Mouse (Mus musculus) neural tube, embryonic 14.5 days (tissue): Measurements from ENCODE around the gene Phc2. TPM values are rescaled to one million over a fixed set of nuclear protein-coding genes. Genes with fewer than 3 reads are reported as not detected.
"Not testable (repeated sequence)": the region's sequence is repeated elsewhere in the genome, so short reads cannot be mapped to it uniquely, and the experiment has no call there.

Source experiments
- ATAC-seq: fragments of 200-750 bp; cut with Nextera tagmentation; 2 replicates; pipeline ENCODE4 v1.8.0; 2017; ENCODE audit warnings: low read depth, mild to moderate bottlenecking, moderate TSS enrichment, moderate library complexity
- H3K27ac ChIP-seq: fragments of 300-500 bp; sonication (generic); 2 replicates; pipeline ENCODE4 v1.5.1; 2014; ENCODE audit warnings: low read depth, mild to moderate bottlenecking, control low read depth, low read length, moderate library complexity, mixed read lengths
- H3K27me3 ChIP-seq: fragments of 300-500 bp; sonication (generic); 2 replicates; pipeline ENCODE4 v1.6.1; 2014; ENCODE audit warnings: low read length; ENCODE audit not compliant: control insufficient read depth, insufficient read depth
- H3K36me3 ChIP-seq: fragments of 300-500 bp; sonication (generic); 2 replicates; pipeline ENCODE4 v1.6.1; 2014; ENCODE audit warnings: low read length, mixed read lengths; ENCODE audit not compliant: control insufficient read depth, insufficient read depth
- H3K4me1 ChIP-seq: fragments of 300-500 bp; sonication (generic); 2 replicates; pipeline ENCODE4 v1.6.1; 2014; ENCODE audit warnings: low read length; ENCODE audit not compliant: control insufficient read depth, insufficient read depth
- H3K4me2 ChIP-seq: fragments of 300-500 bp; sonication (generic); 2 replicates; pipeline ENCODE4 v1.6.1; 2014; ENCODE audit warnings: mild to moderate bottlenecking, low read depth, low read length, control low read depth
- H3K4me3 ChIP-seq: fragments of 300-500 bp; sonication (generic); 2 replicates; pipeline ENCODE4 v1.5.1; 2014; ENCODE audit warnings: low read depth, low read length, control low read depth, mixed read lengths
- H3K9ac ChIP-seq: fragments of 300-500 bp; sonication (generic); replicated peaks from 2 replicates; pipeline ENCODE4 v1.6.1; 2014; ENCODE audit warnings: low read depth, mild to moderate bottlenecking, control low read depth, low read length, mixed read lengths
- H3K9me3 ChIP-seq: fragments of 300-500 bp; sonication (generic); 2 replicates; pipeline ENCODE4 v1.6.1; 2016; ENCODE audit warnings: low read length; ENCODE audit not compliant: control insufficient read depth
- WGBS: fragments of 180-500 bp; shearing (Covaris S2); extraction: QIAGEN DNeasy Blood & Tissue Kit; methylation state at CpG from one replicate; pipeline ENCODE4 v1.1.7; 2014; 5-methylcytosine and 5-hydroxymethylcytosine counted together
- polyA plus RNA-seq: library from polyadenylated mRNA; unstranded; fragments of >200 nt; fragmentation: Nextera tagmentation; extraction: Ambion mirVana; gene quantifications from 2 replicates; pipeline ENCODE4 v1.2.1, GENCODE M21; 2014

Gene Phc2
- 31.9 and 48.8 TPM in 2 replicates for polyA plus RNA-seq

GRCm38 (mm10) chr4:128654505-128655381 is at the start of gene Phc2:
Gene Phc2 (plus strand): TSS chr4:128654702.
- Histone ChIP-seq H3K9me3 (no peaks in the 10 kb centered on the region), H3K9ac (peak within 1 kb of the TSS; percentile 89), H3K4me2 (peak within 1 kb of the TSS; percentile 77), H3K36me3 (no peaks in the 10 kb centered on the region), H3K4me1 (peaks cover 39% of the 10 kb centered on the region), H3K27ac (peak within 1 kb of the TSS; percentile 91), H3K4me3 (peak within 1 kb of the TSS; percentile 75), H3K27me3 (no peaks in the 10 kb centered on the region)
- ATAC-seq: peak; percentile 96
- WGBS: under 1% methylated on average over 68 of the region's 85 CpGs

DNA sequence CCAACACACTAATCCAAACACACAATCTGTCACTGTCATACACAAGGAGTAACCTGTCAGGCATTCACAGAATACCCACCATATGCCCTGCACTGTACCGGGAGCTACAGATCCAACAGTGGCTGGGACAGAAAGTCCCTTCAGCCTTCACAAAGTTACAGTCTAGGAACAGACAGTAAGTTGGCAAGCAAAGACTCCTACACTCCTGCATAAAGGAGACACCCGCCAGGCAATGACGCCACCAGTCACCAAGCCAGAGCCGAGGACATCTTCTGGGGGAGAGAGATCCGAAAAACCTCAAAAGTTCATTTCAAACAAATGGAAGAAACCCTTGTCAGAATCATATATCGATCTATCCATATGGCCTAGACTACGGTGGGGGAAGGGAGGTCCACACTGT is 47.9 kb upstream of the Phc2 start:
- no peak for ATAC-seq
- Histone ChIP-seq H3K9ac (no peak overlapping the region), H3K4me3 (no peak overlapping the region), H3K27me3 (no peaks in the 10 kb centered on the region), H3K4me2 (no peak overlapping the region), H3K27ac (no peak overlapping the region), H3K36me3 (peaks cover 5% of the 10 kb centered on the region; the same call in 1 of the 2 replicates), H3K9me3 (no peaks in the 10 kb centered on the region), H3K4me1 (peaks cover 13% of the 10 kb centered on the region; the same call in 1 of the 2 replicates)
- WGBS: 98% methylated on average over 7 of the region's 7 CpGs

DNA sequence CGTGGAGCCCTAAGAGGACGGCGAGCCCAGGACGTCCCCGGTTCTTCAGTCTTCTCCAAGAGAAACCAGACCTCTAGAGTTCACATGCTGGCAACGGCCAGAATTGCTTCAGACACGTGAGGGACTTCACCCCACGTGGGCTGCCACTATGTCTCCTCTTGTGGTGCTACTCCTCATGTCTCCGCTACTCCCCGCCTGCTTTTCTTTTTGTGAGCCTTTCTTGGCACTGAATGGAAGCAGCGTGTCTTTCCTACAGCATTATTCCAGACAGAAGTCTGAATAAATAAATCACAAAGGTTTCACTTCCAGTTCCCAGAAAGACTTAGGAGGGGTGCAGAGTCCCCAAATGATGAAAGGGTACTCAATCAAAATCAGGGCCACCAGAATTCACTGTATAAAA is 46.8 kb upstream of the Phc2 start:
- H3K4me2 ChIP-seq: no peak overlapping the region
- WGBS: 76% methylated on average over 11 of the region's 11 CpGs
- H3K4me3 ChIP-seq: no peak overlapping the region
- H3K9me3 ChIP-seq: no peaks in the 10 kb centered on the region
- H3K36me3 ChIP-seq: peaks cover 5% of the 10 kb centered on the region; the same call in 1 of the 2 replicates
- no peak overlapping the region for H3K27ac ChIP-seq
- no peak for ATAC-seq
- H3K27me3 ChIP-seq: no peaks in the 10 kb centered on the region
- peaks cover 13% of the 10 kb centered on the region; the same call in 1 of the 2 replicates for H3K4me1 ChIP-seq
- H3K9ac ChIP-seq: no peak overlapping the region

- Histone ChIP-seq H3K27ac (no peak overlapping the region), H3K4me3 (peak overlapping the region; percentile 40), H3K9me3 (no peaks in the 10 kb centered on the region), H3K9ac (peak overlapping the region; percentile 41; the same call in 1 of the 2 replicates), H3K36me3 (no peaks in the 10 kb centered on the region), H3K27me3 (no peaks in the 10 kb centered on the region), H3K4me1 (peaks cover 13% of the 10 kb centered on the region; the same call in 1 of the 2 replicates), H3K4me2 (peak overlapping the region; percentile 66)
- WGBS: 11% methylated on average over 25 of the region's 27 CpGs
- no peak for ATAC-seq
Measured at GRCm38 (mm10) chr4:128609276-128609924, 45.1 kb upstream of the Phc2 start.

DNA sequence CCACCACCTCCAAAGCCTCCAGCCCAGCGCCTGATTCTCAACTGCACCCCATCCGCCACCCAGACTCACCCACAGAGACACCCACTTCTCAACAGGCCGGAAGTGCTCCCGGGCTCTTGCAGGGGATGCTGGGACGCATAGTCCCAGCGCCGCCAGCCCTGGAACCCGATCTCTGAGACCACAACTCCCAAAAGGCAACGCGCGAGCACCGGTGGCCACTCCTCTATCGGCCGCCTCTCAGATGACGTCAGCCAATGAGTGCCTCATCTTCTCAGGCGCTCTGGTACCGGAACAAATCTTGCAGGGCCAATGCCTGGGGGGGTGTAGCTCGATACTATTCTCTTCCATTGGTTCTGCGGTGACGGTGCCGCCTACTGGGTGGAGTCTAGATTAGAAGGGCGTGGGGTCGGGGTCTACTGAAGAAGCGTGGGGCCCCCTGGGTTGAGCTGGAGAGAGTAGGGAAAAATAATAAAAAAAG is 44.5 kb upstream of the Phc2 start, which contains the start of gene Zscan20:
TSS of gene Zscan20 (minus strand) at position 174 of the 478 bp plus-strand sequence.
- H3K27me3 ChIP-seq: no peaks in the 10 kb centered on the region
- no peaks in the 10 kb centered on the region for H3K9me3 ChIP-seq
- H3K36me3 ChIP-seq: no peaks in the 10 kb centered on the region
- ATAC-seq: peak; percentile 97
- peak within 1 kb of the TSS; percentile 66 for H3K4me2 ChIP-seq
- under 1% methylated on average over 24 of the region's 24 CpGs for WGBS
- peak within 1 kb of the TSS; percentile 40 for H3K4me3 ChIP-seq
- H3K27ac ChIP-seq: no peak within 1 kb of the TSS
- peaks cover 13% of the 10 kb centered on the region; the same call in 1 of the 2 replicates for H3K4me1 ChIP-seq
- peak within 1 kb of the TSS; percentile 41; the same call in 1 of the 2 replicates for H3K9ac ChIP-seq

DNA sequence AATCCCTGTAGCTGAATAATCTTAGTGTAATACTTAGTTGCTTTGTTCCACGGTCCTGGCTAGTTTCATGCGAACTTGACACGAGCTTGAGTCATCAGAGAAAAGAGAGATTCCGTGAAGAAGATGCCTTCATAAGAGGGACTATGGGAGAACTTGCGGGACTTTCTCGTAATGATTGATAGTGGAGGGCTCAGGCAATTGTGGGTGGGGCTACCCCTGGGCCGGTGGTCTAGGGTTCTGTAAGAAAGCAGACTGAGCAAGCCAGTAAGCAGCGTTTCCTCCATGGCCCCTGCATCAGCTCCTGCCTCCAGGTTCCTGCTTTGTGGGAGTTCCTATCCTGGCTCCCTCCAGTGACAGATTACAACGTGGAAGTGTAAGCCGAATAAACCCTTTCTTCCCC is 43.8 kb upstream of the Phc2 start:
- Histone ChIP-seq H3K27me3 (no peaks in the 10 kb centered on the region), H3K36me3 (no peaks in the 10 kb centered on the region), H3K4me1 (peaks cover 13% of the 10 kb centered on the region; the same call in 1 of the 2 replicates), H3K4me2 (peak overlapping the region; percentile 66; the same call in 1 of the 2 replicates), H3K9ac (no peak overlapping the region), H3K27ac (no peak overlapping the region), H3K4me3 (no peak overlapping the region), H3K9me3 (no peaks in the 10 kb centered on the region)
- ATAC-seq: no peak
- WGBS: 26% methylated on average over 10 of the region's 10 CpGs

DNA sequence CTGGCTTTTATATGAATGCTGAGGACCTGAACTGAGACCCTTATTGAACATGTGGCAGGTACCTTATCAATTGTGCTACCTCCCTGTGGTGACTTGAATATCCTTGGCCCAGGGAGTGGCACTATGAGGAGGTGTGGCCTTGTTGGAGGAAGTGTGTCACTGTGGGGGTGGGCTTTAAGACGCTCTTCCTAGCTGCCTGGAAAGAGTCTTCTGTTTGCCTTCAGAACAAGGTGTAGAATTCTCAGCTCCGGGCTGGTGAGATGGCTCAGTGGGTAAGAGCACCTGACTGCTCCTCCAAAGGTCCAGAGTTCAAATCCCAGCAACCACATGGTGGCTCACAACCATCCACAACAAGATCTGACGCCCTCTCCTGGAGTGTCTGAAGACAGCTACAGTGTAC is 42.8 kb upstream of the Phc2 start:
- H3K27me3 ChIP-seq, H3K4me2 ChIP-seq, ATAC-seq, H3K4me3 ChIP-seq, H3K36me3 ChIP-seq, H3K9ac ChIP-seq, H3K9me3 ChIP-seq, H3K27ac ChIP-seq: not testable (repeated sequence)
- peaks cover 13% of the 10 kb centered on the region; the same call in 1 of the 2 replicates for H3K4me1 ChIP-seq
- 77% methylated on average over 3 of the region's 3 CpGs for WGBS

GRCm38 (mm10) chr4:128613326-128613725 is 41.2 kb upstream of the Phc2 start:
- Histone ChIP-seq H3K9ac (no peak overlapping the region), H3K27me3 (no peaks in the 10 kb centered on the region), H3K27ac (no peak overlapping the region), H3K36me3 (no peaks in the 10 kb centered on the region), H3K9me3 (no peaks in the 10 kb centered on the region), H3K4me3 (no peak overlapping the region), H3K4me2 (no peak overlapping the region), H3K4me1 (peaks cover 10% of the 10 kb centered on the region; the same call in 1 of the 2 replicates)
- 20% methylated on average over 8 of the region's 8 CpGs for WGBS
- ATAC-seq: no peak
